Comparison of ENCODE assay signal across 14 mouse cellular contexts in the genomic region with DNA sequence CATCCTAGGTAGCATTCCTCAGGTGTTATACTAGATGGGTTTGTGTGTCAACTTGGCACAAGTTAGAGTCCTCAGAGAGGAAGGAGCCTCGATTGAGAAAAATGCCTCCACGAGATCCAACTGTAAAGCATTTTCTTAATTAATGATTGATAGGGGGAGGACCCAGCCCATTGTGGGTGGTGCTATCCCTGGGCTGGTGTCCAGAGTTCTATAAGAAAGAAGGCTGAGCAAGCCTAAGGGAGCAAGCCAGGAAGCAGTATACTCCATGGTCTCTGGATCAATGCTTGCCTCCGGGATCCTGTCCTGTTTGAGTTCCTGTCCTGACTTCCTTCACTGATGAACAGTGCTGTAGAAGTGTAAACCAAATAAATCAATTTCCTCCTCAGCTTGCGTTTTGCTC.
"Had no signal": no experiment of that assay in that cellular context is flagged by ENCODE, and none has a peak within 500 bp of the region (broad histone marks: within the 10 kb centered on the region; RNA-seq: fewer than 3 reads in every experiment).

No protein-coding gene starts in this region.

- H3K9me3 ChIP-seq: hindbrain, embryonic 12.5 days; limb, embryonic 10.5 days; megakaryocyte, embryonic 14.5 days; midbrain, embryonic 13.5 days; neural tube, embryonic 12.5 days had no signal

- H3K4me2 ChIP-seq: hindbrain, embryonic 12.5 days; lung, embryonic 14.5 days; midbrain, embryonic 13.5 days; neural tube, embryonic 12.5 days had no signal

- DNase-seq: lung, embryonic 14.5 days; lung, postnatal 10 days; right cerebral cortex, postnatal 4 days; thymus, postnatal 36 days had no signal

- ATAC-seq: hindbrain, embryonic 16.5 days; inflammation-experienced regulatory T-cells, adult 6 months; midbrain, embryonic 13.5 days had no signal

- H3K27ac ChIP-seq: hindbrain, embryonic 12.5 days; left cerebral cortex, adult 2 months; limb, embryonic 10.5 days; liver, embryonic 14.5 days; macrophage; neural tube, embryonic 12.5 days had no signal

- H3K9ac ChIP-seq: hindbrain, embryonic 12.5 days; liver, embryonic 14.5 days; lung, embryonic 14.5 days; midbrain, embryonic 13.5 days; neural tube, embryonic 12.5 days had no signal

- H3K27me3 ChIP-seq: hindbrain, embryonic 12.5 days; neural tube, embryonic 12.5 days had no signal

- H3K36me3 ChIP-seq: hindbrain, embryonic 12.5 days; limb, embryonic 10.5 days; midbrain, embryonic 13.5 days; neural tube, embryonic 12.5 days had no signal

- H3K4me3 ChIP-seq: hindbrain, embryonic 12.5 days; left cerebral cortex, adult 2 months; limb, embryonic 10.5 days; megakaryocyte, embryonic 14.5 days; midbrain, embryonic 13.5 days; neural tube, embryonic 12.5 days had no signal
